Mouse (Mus musculus): Measurements from ENCODE around the gene Fsd1l. TPM values are rescaled to one million over a fixed set of nuclear protein-coding genes. Genes with fewer than 3 reads are reported as not detected.
"Not testable (repeated sequence)": the region's sequence is repeated elsewhere in the genome, so short reads cannot be mapped to it uniquely, and the experiment has no call there.

The Fsd1l gene
- polyA plus RNA-seq, 1 experiment from 2014 or later = 10.0 TPM

DNA sequence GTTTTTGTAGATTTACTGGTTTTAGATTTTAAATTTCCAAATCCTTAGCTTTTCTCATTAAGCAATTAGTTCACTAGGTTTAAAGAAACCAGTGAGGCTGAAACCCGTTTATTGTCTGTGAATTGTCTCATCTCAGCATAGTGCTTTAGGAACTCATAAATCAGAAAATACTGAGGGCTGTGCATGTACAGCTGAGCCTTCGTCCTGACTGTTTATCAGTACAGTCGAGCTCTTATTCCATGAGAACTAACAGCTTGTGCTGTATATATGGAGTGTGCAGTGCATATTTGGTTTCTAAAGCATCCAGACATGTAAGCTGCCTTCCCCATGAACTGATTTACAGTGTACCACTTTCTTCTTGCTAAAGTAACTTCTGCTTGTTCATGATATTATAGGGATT lies 26.8 kb downstream of the Fsd1l start:
- Histone ChIP-seq H3K36me3 (ENCODE audit: control insufficient read depth, insufficient read depth) (peaks cover 14% of the 10 kb centered on the region), H3K9ac (ENCODE audit: low read length) (no peak overlapping the region), H3K4me1 (ENCODE audit: control insufficient read depth, insufficient read depth, low read length) (peaks cover 5% of the 10 kb centered on the region; the same call in 1 of the 2 replicates), H3K4me3 (ENCODE audit: low read length) (no peak overlapping the region), H3K27me3 (ENCODE audit: control insufficient read depth, insufficient read depth, low read length) (no peaks in the 10 kb centered on the region), H3K9me3 (replicated peaks; ENCODE audit: control insufficient read depth, low read length) (no peaks in the 10 kb centered on the region), H3K27ac (ENCODE audit: low read length) (no peak overlapping the region), H3K4me2 (ENCODE audit: low read depth, low read length) (no peak overlapping the region)
- 55% methylated on average over 3 of the region's 3 CpGs for WGBS
- no peak for ATAC-seq (replicated peaks; ENCODE audit: extremely low read depth, insufficient read depth, low FRiP score)

DNA sequence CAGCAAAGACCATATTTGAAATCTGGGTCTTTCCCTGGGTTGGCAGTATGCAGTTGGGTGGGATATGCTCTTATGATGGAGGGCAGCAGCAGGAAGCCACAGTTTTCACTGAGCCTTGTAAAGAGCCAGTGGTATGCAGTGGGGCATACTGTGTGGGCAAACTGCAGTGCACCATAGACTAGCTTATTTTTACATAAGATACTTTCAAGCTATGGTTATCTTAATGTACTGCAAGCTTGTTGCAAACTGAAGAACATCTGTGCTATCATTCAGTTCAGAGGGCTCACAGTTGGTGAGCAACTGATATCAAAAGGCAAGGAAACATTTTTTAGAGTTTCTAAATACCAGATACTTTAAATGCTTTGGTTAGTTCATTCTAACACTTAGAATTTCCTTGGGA lies 29.4 kb downstream of the Fsd1l start:
- Histone ChIP-seq H3K9ac (ENCODE audit: low read length) (no peak overlapping the region), H3K27me3 (ENCODE audit: control insufficient read depth, insufficient read depth, low read length) (no peaks in the 10 kb centered on the region), H3K9me3 (replicated peaks; ENCODE audit: control insufficient read depth, low read length) (no peaks in the 10 kb centered on the region), H3K36me3 (ENCODE audit: control insufficient read depth, insufficient read depth) (no peaks in the 10 kb centered on the region), H3K4me2 (ENCODE audit: low read depth, low read length) (no peak overlapping the region), H3K4me1 (ENCODE audit: control insufficient read depth, insufficient read depth, low read length) (peaks cover 5% of the 10 kb centered on the region; the same call in 1 of the 2 replicates), H3K4me3 (ENCODE audit: low read length) (no peak overlapping the region), H3K27ac (ENCODE audit: low read length) (no peak overlapping the region)
- ATAC-seq (replicated peaks; ENCODE audit: extremely low read depth, insufficient read depth, low FRiP score) = no peak

DNA sequence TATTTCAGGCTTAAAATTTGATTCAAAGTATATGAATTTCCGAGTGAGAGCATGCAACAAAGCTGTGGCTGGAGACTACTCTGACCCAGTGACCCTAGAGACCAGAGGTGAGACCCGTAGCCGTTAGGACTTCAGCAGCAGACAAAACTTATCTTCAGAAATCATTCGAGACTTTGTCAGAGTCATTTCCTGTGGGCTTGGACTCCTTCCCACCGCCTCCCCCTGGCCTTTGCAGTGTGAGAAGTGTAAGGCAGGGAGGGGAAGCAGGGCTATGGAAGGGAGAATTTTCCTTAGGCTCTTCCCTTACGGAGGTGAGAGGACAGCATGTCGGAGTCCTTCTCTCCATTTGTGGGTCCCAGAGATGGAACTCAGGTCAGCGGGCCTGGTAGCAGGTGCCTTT lies 50.8 kb downstream of the Fsd1l start:
- Histone ChIP-seq H3K27me3 (ENCODE audit: control insufficient read depth, insufficient read depth, low read length) (no peaks in the 10 kb centered on the region), H3K9me3 (replicated peaks; ENCODE audit: control insufficient read depth, low read length) (no peaks in the 10 kb centered on the region), H3K4me2 (ENCODE audit: low read depth, low read length) (no peak overlapping the region), H3K4me3 (ENCODE audit: low read length) (no peak overlapping the region), H3K9ac (ENCODE audit: low read length) (no peak overlapping the region), H3K36me3 (ENCODE audit: control insufficient read depth, insufficient read depth) (peaks cover 9% of the 10 kb centered on the region; the same call in 1 of the 2 replicates), H3K27ac (ENCODE audit: low read length) (no peak overlapping the region), H3K4me1 (ENCODE audit: control insufficient read depth, insufficient read depth, low read length) (no peaks in the 10 kb centered on the region)
- no peak for ATAC-seq (replicated peaks; ENCODE audit: extremely low read depth, insufficient read depth, low FRiP score)
- WGBS = 67% methylated on average over 8 of the region's 8 CpGs

DNA sequence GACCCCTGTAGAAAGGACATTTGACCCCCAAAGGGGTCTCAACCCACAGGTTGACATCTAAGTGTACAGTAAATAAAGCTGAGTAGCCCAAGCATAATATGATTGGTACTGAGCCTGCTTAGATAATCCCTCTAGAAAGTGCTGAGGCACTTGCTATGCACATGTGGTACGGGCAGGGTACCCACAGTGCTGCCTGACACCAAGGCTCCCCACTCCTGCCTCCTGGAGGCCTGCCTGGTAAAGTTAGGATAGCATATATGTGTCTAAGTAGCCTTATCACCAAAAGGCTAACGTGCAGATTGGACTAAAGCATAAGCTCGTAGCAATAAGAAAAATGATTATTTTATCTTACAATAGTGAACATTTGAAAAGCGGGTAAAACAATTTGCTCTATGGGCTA lies 57.7 kb downstream of the Fsd1l start:
- H3K27ac ChIP-seq (ENCODE audit: low read length) = no peak overlapping the region
- H3K9me3 ChIP-seq (replicated peaks; ENCODE audit: control insufficient read depth, low read length) = no peaks in the 10 kb centered on the region
- H3K36me3 ChIP-seq (ENCODE audit: control insufficient read depth, insufficient read depth) = no peaks in the 10 kb centered on the region
- no peak overlapping the region for H3K4me3 ChIP-seq (ENCODE audit: low read length)
- H3K9ac ChIP-seq (ENCODE audit: low read length) = no peak overlapping the region
- no peak overlapping the region for H3K4me2 ChIP-seq (ENCODE audit: low read depth, low read length)
- H3K4me1 ChIP-seq (ENCODE audit: control insufficient read depth, insufficient read depth, low read length) = no peaks in the 10 kb centered on the region
- no peak for ATAC-seq (replicated peaks; ENCODE audit: extremely low read depth, insufficient read depth, low FRiP score)
- no peaks in the 10 kb centered on the region for H3K27me3 ChIP-seq (ENCODE audit: control insufficient read depth, insufficient read depth, low read length)
- WGBS = 71% methylated on average over 4 of the region's 4 CpGs

DNA sequence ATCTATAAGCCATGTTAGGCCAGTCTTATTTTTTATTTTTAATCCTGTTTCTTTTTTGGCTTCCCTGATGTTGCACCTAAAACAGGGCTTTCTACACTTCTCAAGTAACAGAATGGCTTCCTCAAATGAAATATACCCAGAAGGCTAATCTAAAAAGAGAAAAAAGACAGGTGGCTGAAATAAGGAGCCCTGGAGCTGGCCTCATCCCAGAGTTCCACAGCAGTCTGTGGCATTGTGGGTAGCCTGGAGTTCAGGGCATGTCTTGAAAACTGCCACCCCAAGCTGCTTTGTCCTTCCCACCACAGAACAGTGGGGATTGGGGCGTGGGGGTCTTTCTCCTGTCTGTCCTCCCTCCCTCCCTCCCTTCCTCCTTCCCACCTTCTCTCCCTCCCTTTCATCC lies 60.1 kb downstream of the Fsd1l start:
- WGBS = 72% methylated on average over 1 of the region's 1 CpGs
- H3K4me1 ChIP-seq (ENCODE audit: control insufficient read depth, insufficient read depth, low read length) = no peaks in the 10 kb centered on the region
- no peaks in the 10 kb centered on the region for H3K9me3 ChIP-seq (replicated peaks; ENCODE audit: control insufficient read depth, low read length)
- H3K4me2 ChIP-seq (ENCODE audit: low read depth, low read length) = no peak overlapping the region
- no peaks in the 10 kb centered on the region for H3K27me3 ChIP-seq (ENCODE audit: control insufficient read depth, insufficient read depth, low read length)
- H3K4me3 ChIP-seq (ENCODE audit: low read length) = no peak overlapping the region
- no peak for ATAC-seq (replicated peaks; ENCODE audit: extremely low read depth, insufficient read depth, low FRiP score)
- H3K27ac ChIP-seq (ENCODE audit: low read length) = no peak overlapping the region
- no peak overlapping the region for H3K9ac ChIP-seq (ENCODE audit: low read length)
- H3K36me3 ChIP-seq (ENCODE audit: control insufficient read depth, insufficient read depth) = peaks cover 3% of the 10 kb centered on the region; the same call in 1 of the 2 replicates

DNA sequence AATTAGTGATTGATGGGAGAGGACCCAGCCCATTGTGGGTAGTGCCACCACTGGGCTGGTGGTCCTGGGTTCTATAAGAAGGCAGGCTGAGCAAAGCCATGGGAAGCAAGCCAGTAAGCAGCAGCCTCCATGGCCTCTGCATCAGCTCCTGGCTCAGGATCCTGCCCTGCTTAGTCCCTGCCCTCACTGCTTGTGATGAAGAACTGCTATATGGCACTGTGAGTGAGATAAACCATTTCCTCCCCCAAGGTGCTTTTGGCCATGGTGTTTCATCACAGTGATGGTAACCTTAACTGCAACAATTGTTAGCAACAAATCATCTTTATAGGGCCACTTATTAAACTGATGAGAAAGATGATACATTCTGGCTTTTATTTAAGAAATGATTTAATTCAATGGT lies 77.9 kb downstream of the Fsd1l start:
- H3K9me3 ChIP-seq (replicated peaks; ENCODE audit: control insufficient read depth, low read length); H3K4me1 ChIP-seq (ENCODE audit: control insufficient read depth, insufficient read depth, low read length); H3K9ac ChIP-seq (ENCODE audit: low read length); H3K36me3 ChIP-seq (ENCODE audit: control insufficient read depth, insufficient read depth); H3K4me3 ChIP-seq (ENCODE audit: low read length); H3K4me2 ChIP-seq (ENCODE audit: low read depth, low read length); H3K27me3 ChIP-seq (ENCODE audit: control insufficient read depth, insufficient read depth, low read length); ATAC-seq (replicated peaks; ENCODE audit: extremely low read depth, insufficient read depth, low FRiP score); H3K27ac ChIP-seq (ENCODE audit: low read length): not testable (repeated sequence)

DNA sequence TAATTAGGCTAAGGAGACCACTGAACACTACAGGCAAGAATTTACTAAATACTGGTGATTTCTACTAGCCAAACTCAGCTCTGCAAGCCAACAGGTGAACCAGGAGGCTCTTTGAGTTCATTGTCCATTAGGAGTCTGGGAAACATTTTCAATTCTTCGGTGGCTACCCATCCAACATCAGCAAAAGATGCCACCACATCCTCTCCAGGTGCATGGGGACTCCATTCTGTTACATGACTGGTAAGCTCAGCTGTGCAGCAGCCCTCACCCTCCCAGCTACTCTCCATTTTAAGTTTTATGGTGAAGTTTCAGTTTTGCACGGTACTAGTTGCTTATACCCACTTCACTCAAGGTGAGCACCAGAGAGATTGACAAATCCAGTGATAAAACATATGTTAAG lies 78.8 kb downstream of the Fsd1l start:
- no peak overlapping the region for H3K9ac ChIP-seq (ENCODE audit: low read length)
- H3K4me1 ChIP-seq (ENCODE audit: control insufficient read depth, insufficient read depth, low read length) = peaks cover 3% of the 10 kb centered on the region
- no peak overlapping the region for H3K4me2 ChIP-seq (ENCODE audit: low read depth, low read length)
- no peaks in the 10 kb centered on the region for H3K27me3 ChIP-seq (ENCODE audit: control insufficient read depth, insufficient read depth, low read length)
- H3K27ac ChIP-seq (ENCODE audit: low read length) = no peak overlapping the region
- H3K9me3 ChIP-seq (replicated peaks; ENCODE audit: control insufficient read depth, low read length) = no peaks in the 10 kb centered on the region
- WGBS = 84% methylated on average over 2 of the region's 2 CpGs
- H3K4me3 ChIP-seq (ENCODE audit: low read length) = no peak overlapping the region
- no peaks in the 10 kb centered on the region for H3K36me3 ChIP-seq (ENCODE audit: control insufficient read depth, insufficient read depth)
- ATAC-seq (replicated peaks; ENCODE audit: extremely low read depth, insufficient read depth, low FRiP score) = no peak

DNA sequence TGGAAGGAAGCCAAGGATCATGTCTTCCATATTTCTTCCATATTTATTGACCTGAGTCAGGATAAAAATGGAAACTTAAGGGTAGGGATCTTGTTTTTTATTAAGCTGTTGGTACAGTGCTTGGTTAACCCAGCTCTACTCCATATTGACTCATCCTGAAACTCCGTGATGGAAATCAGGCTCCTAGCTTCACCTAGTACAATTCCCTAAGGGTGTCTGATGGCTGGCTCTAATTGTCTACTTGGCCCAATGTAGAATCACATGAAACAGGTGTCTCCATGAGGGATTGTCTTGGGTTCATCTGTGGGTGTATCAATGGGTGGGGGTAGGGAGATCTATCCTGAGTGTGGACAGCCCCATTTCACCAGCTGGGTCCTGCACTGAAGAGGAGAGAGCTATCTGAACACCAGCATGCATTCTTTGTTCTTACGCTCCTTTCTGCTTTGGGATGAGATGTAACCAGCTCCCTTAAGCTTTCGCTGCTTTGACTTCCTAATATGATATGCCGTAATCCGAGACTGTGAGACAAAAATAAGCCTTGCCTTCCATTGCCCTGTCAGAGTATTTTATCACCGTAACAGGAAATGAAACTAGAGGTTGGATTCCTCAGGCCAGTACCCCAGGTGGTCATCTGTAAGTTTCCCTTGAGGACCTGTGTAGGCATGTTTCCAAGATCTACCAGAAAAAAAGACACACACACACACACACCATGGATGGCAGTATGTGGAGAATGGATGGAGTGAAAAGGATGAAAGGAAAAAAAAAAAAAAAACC lies 79.5 kb downstream of the Fsd1l start:
- H3K27ac ChIP-seq (ENCODE audit: low read length) = no peak overlapping the region
- WGBS = 73% methylated on average over 6 of the region's 6 CpGs

DNA sequence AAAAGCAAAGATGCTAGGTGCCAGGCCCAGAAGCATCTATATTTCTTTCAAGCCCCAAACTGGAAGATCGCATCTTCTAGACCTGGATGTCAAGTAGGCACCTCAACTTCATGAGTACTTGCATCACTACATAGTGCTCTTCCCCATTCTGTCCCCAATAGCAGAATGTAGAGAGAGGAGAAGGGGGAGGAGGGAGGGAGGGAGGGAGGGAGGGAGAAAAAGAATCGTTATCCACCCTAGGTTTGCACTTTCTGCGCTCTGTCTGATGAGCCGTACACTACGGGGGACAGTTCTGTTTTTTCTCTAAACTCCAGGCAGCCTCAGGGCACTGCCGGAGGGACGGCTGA lies 82.4 kb downstream of the Fsd1l start, which contains the start of gene Fktn:
Gene Fktn (plus strand): TSS at position 295 of the 347 bp plus-strand sequence.
- Histone ChIP-seq H3K27ac (ENCODE audit: low read length) (peak within 1 kb of the TSS; percentile 73), H3K4me3 (ENCODE audit: low read length) (peak within 1 kb of the TSS; percentile 86), H3K4me2 (ENCODE audit: low read depth, low read length) (peak within 1 kb of the TSS; percentile 96), H3K9ac (ENCODE audit: low read length) (peak within 1 kb of the TSS; percentile 91), H3K9me3 (replicated peaks; ENCODE audit: control insufficient read depth, low read length) (no peaks in the 10 kb centered on the region), H3K36me3 (ENCODE audit: control insufficient read depth, insufficient read depth) (no peaks in the 10 kb centered on the region), H3K4me1 (ENCODE audit: control insufficient read depth, insufficient read depth, low read length) (peaks cover 15% of the 10 kb centered on the region), H3K27me3 (ENCODE audit: control insufficient read depth, insufficient read depth, low read length) (no peaks in the 10 kb centered on the region)
- ATAC-seq (replicated peaks; ENCODE audit: extremely low read depth, insufficient read depth, low FRiP score) = peak; percentile 47
- WGBS = 6% methylated on average over 7 of the region's 7 CpGs

More for the DNA sequence above, 79.5 kb downstream of the Fsd1l start:
- Histone ChIP-seq H3K36me3 (ENCODE audit: control insufficient read depth, insufficient read depth) (no peaks in the 10 kb centered on the region), H3K27me3 (ENCODE audit: control insufficient read depth, insufficient read depth, low read length) (no peaks in the 10 kb centered on the region), H3K4me1 (ENCODE audit: control insufficient read depth, insufficient read depth, low read length) (peaks cover 10% of the 10 kb centered on the region), H3K4me3 (ENCODE audit: low read length) (no peak overlapping the region), H3K4me2 (ENCODE audit: low read depth, low read length) (no peak overlapping the region), H3K9ac (ENCODE audit: low read length) (no peak overlapping the region), H3K9me3 (replicated peaks; ENCODE audit: control insufficient read depth, low read length) (no peaks in the 10 kb centered on the region)
- no peak for ATAC-seq (replicated peaks; ENCODE audit: extremely low read depth, insufficient read depth, low FRiP score)

Measured in heart, embryonic 16.5 days (tissue).